ENCODE assay signal across 18 mouse cellular contexts in the genomic region with DNA sequence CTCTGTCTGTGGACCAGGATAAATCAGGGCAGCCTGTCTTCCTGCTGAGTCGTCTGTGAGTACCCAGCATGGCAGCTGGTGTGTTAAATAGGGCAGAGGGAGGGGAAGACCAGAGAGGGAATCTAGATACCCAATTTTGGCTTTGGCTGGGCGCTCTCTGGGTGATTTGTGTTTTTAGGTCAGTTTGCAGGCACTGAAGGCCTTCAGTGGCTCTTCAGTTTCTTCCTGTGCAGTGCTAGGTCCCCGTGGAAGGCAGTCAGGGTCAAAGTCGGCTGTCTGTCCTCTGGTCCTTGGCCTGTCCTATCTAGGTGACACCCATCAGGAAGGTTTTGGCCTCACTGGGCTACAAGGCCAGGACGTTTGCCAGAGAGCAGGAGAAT. TPM values are rescaled to one million over a fixed set of nuclear protein-coding genes. Genes with fewer than 3 reads are reported as not detected.
DNase-seq lines count a peak whose midpoint lies in the region; ATAC-seq and TF ChIP-seq lines count a peak whose summit lies in the region.
"Had no signal": no experiment of that assay in that cellular context is flagged by ENCODE, and none has a peak within 500 bp of the region (broad histone marks: within the 10 kb centered on the region; RNA-seq: fewer than 3 reads in every experiment).

No protein-coding gene starts in this region.

- intact Hi-C loops in gastrocnemius, adult 2 months (cut with DNase I), result loop anchor here (5.0 kb wide), 1 partner anchor 258 kb away; no protein-coding TSS in a partner anchor

- no peak for DNase-seq in gastrocnemius, adult 2 months
- no peak for DNase-seq in gastrocnemius, adult 18-20 months (ENCODE audit: low spot score)
- peak; percentile 93 for DNase-seq in liver, adult 2 months (ENCODE audit: extremely low read depth, low read depth, low spot score)
- DNase-seq in liver, result no peak
- peak; percentile 87 to 95 for DNase-seq in cerebellum, adult 2 months
- no peak for DNase-seq in layer of hippocampus, adult 2 months (ENCODE audit: low spot score in 2 of 2)
- DNase-seq: gastrocnemius, postnatal 36 days; right cerebral cortex, adult 18-20 months had no signal

- H3K4me1 ChIP-seq in liver, adult 2 months (ENCODE audit: control insufficient read depth, insufficient read depth, low read length), result peaks cover 42% of the 10 kb centered on the region
- peaks cover 26% of the 10 kb centered on the region for H3K4me1 ChIP-seq in cerebellum, adult 2 months (ENCODE audit: control insufficient read depth, insufficient read depth, low read length)
- peaks cover 12% of the 10 kb centered on the region for H3K4me1 ChIP-seq in olfactory bulb, adult 2 months (ENCODE audit: control insufficient read depth, insufficient read depth, low read length)
- no peaks in the 10 kb centered on the region for H3K4me1 ChIP-seq in forebrain, embryonic 13.5 days
- H3K4me1 ChIP-seq: hindbrain, embryonic 12.5 days; limb, embryonic 12.5 days; neural tube, embryonic 13.5 days; stomach, embryonic 15.5 days had no signal

- no peak overlapping the region for H3K4me2 ChIP-seq in forebrain, embryonic 13.5 days
- H3K4me2 ChIP-seq: hindbrain, embryonic 12.5 days; limb, embryonic 12.5 days; neural tube, embryonic 13.5 days; stomach, embryonic 15.5 days had no signal

- no peaks in the 10 kb centered on the region for H3K36me3 ChIP-seq in liver, adult 2 months (ENCODE audit: control insufficient read depth, insufficient read depth, low read length)
- no peaks in the 10 kb centered on the region for H3K36me3 ChIP-seq in forebrain, embryonic 13.5 days (ENCODE audit: poor library complexity, severe bottlenecking)
- H3K36me3 ChIP-seq: hindbrain, embryonic 12.5 days; limb, embryonic 12.5 days; neural tube, embryonic 13.5 days; stomach, embryonic 15.5 days had no signal

- WGBS in liver, adult 2 months, result 8% methylated on average over 5 of the region's 5 CpGs
- 9% methylated on average over 5 of the region's 5 CpGs for WGBS in cerebellum, adult 2 months
- WGBS in olfactory bulb, adult 2 months, result 58% methylated on average over 5 of the region's 5 CpGs
- WGBS in forebrain, embryonic 13.5 days, result 75% methylated on average over 5 of the region's 5 CpGs

- TF ChIP-seq POLR2A in liver, adult 2 months (IDR thresholded peaks at IDR 0.05; ENCODE audit: extremely low read depth, insufficient read depth, low read length), result no peak
- peak; percentile 43; the same call in 1 of the 2 replicates for TF ChIP-seq POLR2A in cerebellum, adult 2 months (IDR thresholded peaks at IDR 0.05; ENCODE audit: borderline replicate concordance, insufficient read depth, low read length)
- no peak for TF ChIP-seq POLR2A in olfactory bulb, adult 2 months (IDR thresholded peaks at IDR 0.05; ENCODE audit: insufficient read depth, low read depth, low read length)

- no peak overlapping the region for H3K9ac ChIP-seq in liver, adult 2 months (ENCODE audit: low read depth, low read length)
- no peak overlapping the region for H3K9ac ChIP-seq in forebrain, embryonic 13.5 days
- H3K9ac ChIP-seq: hindbrain, embryonic 12.5 days; limb, embryonic 12.5 days; neural tube, embryonic 13.5 days; stomach, embryonic 15.5 days had no signal

- no peak for ATAC-seq in forebrain, embryonic 13.5 days
- ATAC-seq: intestine, embryonic 16.5 days had no signal

- H3K9me3 ChIP-seq in forebrain, embryonic 13.5 days (replicated peaks), result no peaks in the 10 kb centered on the region
- H3K9me3 ChIP-seq: hindbrain, embryonic 12.5 days; limb, embryonic 12.5 days; neural tube, embryonic 13.5 days; stomach, embryonic 15.5 days had no signal

- H3K27ac ChIP-seq in gastrocnemius, adult 2 months, result peak overlapping the region; percentile 51
- peak overlapping the region; percentile 74 for H3K27ac ChIP-seq in liver, adult 2 months (replicated peaks; ENCODE audit: insufficient read depth, low read depth, low read length)
- H3K27ac ChIP-seq in cerebellum, adult 2 months (ENCODE audit: insufficient read depth, low read length), result peak overlapping the region; percentile 88
- H3K27ac ChIP-seq in olfactory bulb, adult 2 months (ENCODE audit: insufficient read depth, low read depth, low read length), result peak overlapping the region; percentile 35; the same call in 1 of the 2 replicates
- H3K27ac ChIP-seq in forebrain, embryonic 13.5 days, result no peak overlapping the region
- no peak overlapping the region for H3K27ac ChIP-seq in layer of hippocampus, adult 2 months
- H3K27ac ChIP-seq: hindbrain, embryonic 12.5 days; limb, embryonic 12.5 days; neural tube, embryonic 13.5 days; stomach, embryonic 15.5 days had no signal

- TF ChIP-seq CTCF in gastrocnemius, adult 2 months (IDR thresholded peaks at IDR 0.05), result no peak
- TF ChIP-seq CTCF in liver, adult 2 months (IDR thresholded peaks at IDR 0.05; ENCODE audit: low read depth, low read length), result no peak
- TF ChIP-seq CTCF in cerebellum, adult 2 months (IDR thresholded peaks at IDR 0.05; ENCODE audit: borderline replicate concordance, insufficient read depth, low read depth, low read length), result no peak
- no peak for TF ChIP-seq CTCF in olfactory bulb, adult 2 months (IDR thresholded peaks at IDR 0.05; ENCODE audit: insufficient read depth, low read depth, low read length)
- TF ChIP-seq CTCF in layer of hippocampus, adult 2 months (conservative IDR thresholded peaks at IDR 0.05), result no peak

- no peaks in the 10 kb centered on the region for H3K27me3 ChIP-seq in liver, adult 2 months (ENCODE audit: control insufficient read depth, insufficient read depth, low read length)
- H3K27me3 ChIP-seq in cerebellum, adult 2 months (ENCODE audit: control insufficient read depth, insufficient read depth, low read length), result no peaks in the 10 kb centered on the region
- H3K27me3 ChIP-seq in forebrain, embryonic 13.5 days, result no peaks in the 10 kb centered on the region
- H3K27me3 ChIP-seq: hindbrain, embryonic 12.5 days; limb, embryonic 12.5 days; neural tube, embryonic 13.5 days; stomach, embryonic 15.5 days had no signal

- no peak overlapping the region for H3K4me3 ChIP-seq in gastrocnemius, adult 2 months
- no peak overlapping the region for H3K4me3 ChIP-seq in liver, adult 2 months (ENCODE audit: insufficient read depth, low read depth, low read length)
- peak overlapping the region; percentile 12 for H3K4me3 ChIP-seq in cerebellum, adult 2 months (replicated peaks; ENCODE audit: insufficient read depth, low read depth, low read length)
- no peak overlapping the region for H3K4me3 ChIP-seq in olfactory bulb, adult 2 months (ENCODE audit: insufficient read depth, low read depth, low read length)
- no peak overlapping the region for H3K4me3 ChIP-seq in forebrain, embryonic 13.5 days
- no peak overlapping the region for H3K4me3 ChIP-seq in layer of hippocampus, adult 2 months
- H3K4me3 ChIP-seq: hindbrain, embryonic 12.5 days; limb, embryonic 12.5 days; neural tube, embryonic 13.5 days; stomach, embryonic 15.5 days had no signal

- peaks cover 44% of the 10 kb centered on the region for H3K79me2 ChIP-seq in liver, adult 2 months (ENCODE audit: control insufficient read depth, insufficient read depth, low read length)

RNA-seq across cellular contexts. Expression of a gene that starts 21.4 kb away (rescaled TPM):
- total RNA-seq in gastrocnemius, adult 2 months (2021), result not detected
- not detected for total RNA-seq in gastrocnemius, adult 18-20 months (2021)
- 232 and 384 TPM in 2 replicates for total RNA-seq in liver, adult 2 months (2014; rRNA removed)
- 204 and 210 TPM in 2 replicates for polyA plus RNA-seq in liver, adult 2 months (2012; rRNA removed)
- polyA plus RNA-seq in cerebellum, adult 2 months (2012; rRNA removed), result 0.08 TPM in 1 of 2 replicates, not detected in the other
- not detected in 2 replicates for polyA plus RNA-seq in olfactory bulb, adult 2 months (2012; ENCODE audit: insufficient read depth, insufficient read length, low replicate concordance, missing spikeins)
- polyA plus RNA-seq in forebrain, embryonic 13.5 days (2015; fragmentation: Nextera tagmentation; extraction: Ambion mirVana), result 0.10 TPM in 1 of 2 replicates, not detected in the other
- total RNA-seq in layer of hippocampus, adult 2 months (2021), result under 1 TPM; 0.20 to 0.39 TPM
- total RNA-seq: gastrocnemius, postnatal 36 days; left cerebral cortex, adult 18-20 months; monocyte, adult 5-6 weeks had no signal
- polyA plus RNA-seq: embryonic facial prominence, embryonic 11.5 days; limb, embryonic 12.5 days had no signal

Comparison
In these comparisons a context has a peak if more than half of its experiments do, and no peak if none do; other contexts are left out.
1. DNase-seq: peak in liver, adult 2 months (single experiment) and cerebellum, adult 2 months (2 of 2); none in gastrocnemius, adult 2 months (single experiment), gastrocnemius, adult 18-20 months (single experiment), liver (single experiment) and layer of hippocampus, adult 2 months (0 of 2).
2. H3K27ac ChIP-seq: peak in gastrocnemius, adult 2 months (single experiment), liver, adult 2 months (single experiment), cerebellum, adult 2 months (single experiment) and olfactory bulb, adult 2 months (single experiment); none in forebrain, embryonic 13.5 days (single experiment) and layer of hippocampus, adult 2 months (single experiment).
3. RNA of a gene that starts 21.4 kb away (total RNA-seq): 232 to 384 TPM in liver, adult 2 months; 0.20 to 0.39 TPM in layer of hippocampus, adult 2 months, not detected in gastrocnemius, adult 18-20 months and not detected in gastrocnemius, adult 2 months; every median in the first group is over 100 times any median in the second.